Mouse (Mus musculus) CH12.LX (cell line): Measurements from ENCODE around the gene Itgad. TPM values are rescaled to one million over a fixed set of nuclear protein-coding genes. Genes with fewer than 3 reads are reported as not detected.

Experiments
- DNase-seq: peaks from one replicate; pipeline ENCODE4 v3.0.0-alpha.2; 2013; ENCODE audit errors: extremely low read depth
- H3K27ac ChIP-seq: 2 replicates; pipeline ENCODE4 v1.5.1; 2012; ENCODE audit warnings: low read depth, mild to moderate bottlenecking, control low read depth, moderate library complexity; ENCODE audit not compliant: insufficient read depth
- H3K27me3 ChIP-seq: replicated peaks from 2 replicates; pipeline ENCODE3; 2012; ENCODE audit warnings: inconsistent platforms
- H3K36me3 ChIP-seq, 2 experiments: replicated peaks in 1 of 2; 2 replicates each; pipeline versions ENCODE3 to v1.6.1; 2012; ENCODE audit warnings: inconsistent platforms in 1 of 2, low read length in 1 of 2, mild to moderate bottlenecking in 1 of 2, mixed read lengths in 1 of 2, moderate library complexity in 1 of 2; ENCODE audit not compliant: control insufficient read depth in 1 of 2, insufficient read depth in 1 of 2
- H3K4me1 ChIP-seq, 2 experiments: 2 replicates each; pipeline ENCODE4 v1.6.1; 2012; ENCODE audit warnings: inconsistent platforms in 1 of 2, moderate library complexity in 1 of 2; ENCODE audit not compliant: insufficient read depth in 2 of 2, control insufficient read depth in 1 of 2
- H3K4me2 ChIP-seq: 2 replicates; pipeline ENCODE4 v1.6.1; 2012; ENCODE audit warnings: low read depth, mild to moderate bottlenecking, control low read depth; ENCODE audit not compliant: poor library complexity, insufficient read depth, severe bottlenecking
- H3K4me3 ChIP-seq, 3 experiments: fragments of 150-350 bp in 1 of 3; sonication (generic) in 1 of 3; replicated peaks in 1 of 3; 2 replicates each; pipeline versions ENCODE3 to v1.5.1; 2011 to 2012; ENCODE audit warnings: low read depth in 2 of 3, low read length in 2 of 3, mild to moderate bottlenecking in 2 of 3, moderate library complexity in 2 of 3, control low read depth in 1 of 3, improper control_type of control experiment in 1 of 3, inconsistent platforms in 1 of 3, mixed read lengths in 1 of 3; ENCODE audit not compliant: poor library complexity in 1 of 3
- H3K79me2 ChIP-seq: replicated peaks from 2 replicates; pipeline ENCODE4 v1.6.1; 2012; ENCODE audit warnings: mild to moderate bottlenecking, moderate library complexity; ENCODE audit not compliant: control insufficient read depth, poor library complexity, insufficient read depth, severe bottlenecking; ENCODE audit errors: extremely low read depth
- H3K9ac ChIP-seq: 2 replicates; pipeline ENCODE4 v1.6.1; 2012; ENCODE audit warnings: low read depth, mild to moderate bottlenecking, control low read depth, moderate library complexity; ENCODE audit not compliant: insufficient read depth
- H3K9me3 ChIP-seq: replicated peaks from 2 replicates; pipeline ENCODE3; 2012; ENCODE audit warnings: low read length, inconsistent platforms, mixed read lengths
- CHD1 ChIP-seq: IDR thresholded peaks from 2 replicates; pipeline ENCODE4 v1.6.1; 2012; ENCODE audit warnings: low read depth, low read length, improper control_type of control experiment, inconsistent platforms
- CHD2 ChIP-seq: IDR thresholded peaks from 2 replicates; pipeline ENCODE4 v1.6.1; 2011; ENCODE audit warnings: low read length, improper control_type of control experiment
- CTCF ChIP-seq, 2 experiments: IDR thresholded peaks in 1 of 2; conservative IDR thresholded peaks in 1 of 2; 2 replicates each; pipeline ENCODE4 v1.5.1; 2011 to 2012; ENCODE audit warnings: low read depth in 2 of 2, low read length in 2 of 2, improper control_type of control experiment in 1 of 2, inconsistent platforms in 1 of 2, mild to moderate bottlenecking in 1 of 2, moderate library complexity in 1 of 2
- E2F4 ChIP-seq: IDR thresholded peaks from 2 replicates; pipeline ENCODE4 v1.6.1; 2011; ENCODE audit warnings: low read depth, low read length, improper control_type of control experiment; ENCODE audit not compliant: insufficient replicate concordance
- EP300 ChIP-seq: IDR thresholded peaks from 2 replicates; pipeline ENCODE4 v1.6.1; 2011; ENCODE audit warnings: low read length, improper control_type of control experiment
- ETS1 ChIP-seq: conservative IDR thresholded peaks from 2 replicates; pipeline ENCODE4 v1.6.1; 2012; ENCODE audit warnings: low read depth, mild to moderate bottlenecking, inconsistent platforms, low read length, improper control_type of control experiment, moderate library complexity
- HCFC1 ChIP-seq: IDR thresholded peaks from 2 replicates; pipeline ENCODE4 v1.6.1; 2012; ENCODE audit warnings: low read depth, mild to moderate bottlenecking, inconsistent platforms, low read length, improper control_type of control experiment
- MAX ChIP-seq: IDR thresholded peaks from 2 replicates; pipeline ENCODE4 v1.6.1; 2011; ENCODE audit warnings: low read length, improper control_type of control experiment
- MAZ ChIP-seq: IDR thresholded peaks from 2 replicates; pipeline ENCODE4 v1.6.1; 2012; ENCODE audit warnings: low read depth, mild to moderate bottlenecking, inconsistent platforms, low read length, improper control_type of control experiment, moderate library complexity
- MXI1 ChIP-seq: IDR thresholded peaks from 2 replicates; pipeline ENCODE4 v1.6.1; 2011; ENCODE audit warnings: mild to moderate bottlenecking, low read depth, low read length, improper control_type of control experiment
- POLR2AphosphoS2 ChIP-seq: IDR thresholded peaks from 2 replicates; pipeline ENCODE4 v1.6.1; 2011; ENCODE audit warnings: low read depth, low read length, improper control_type of control experiment
- RCOR1 ChIP-seq: conservative IDR thresholded peaks from 2 replicates; pipeline ENCODE4 v1.6.1; 2012; ENCODE audit warnings: low read depth, mild to moderate bottlenecking, inconsistent platforms, low read length, improper control_type of control experiment
- TCF12 ChIP-seq: IDR thresholded peaks from 2 replicates; pipeline ENCODE4 v1.6.1; 2014; ENCODE audit warnings: low read depth, mild to moderate bottlenecking, inconsistent platforms, low read length, improper control_type of control experiment
- USF1 ChIP-seq: IDR thresholded peaks from 2 replicates; pipeline ENCODE4 v1.6.1; 2014; ENCODE audit warnings: low read depth, mild to moderate bottlenecking, inconsistent platforms, low read length, improper control_type of control experiment
- dilution Hi-C: fragments of 300-500 bp; cut with MboI; formaldehyde crosslinking; loops from 2 replicates; pipeline ENCODE4 v1.14.3; 2020; ENCODE audit warnings: low sequenced_read_pairs; ENCODE audit not compliant: extremely low pct_unique_long_range_greater_than_20kb, extremely low pct_ligation_motif_present
- in situ Hi-C: fragments of 300-500 bp; cut with MboI; formaldehyde crosslinking; loops from 3 replicates; pipeline ENCODE4 v1.14.3; 2019; ENCODE audit warnings: low sequenced_read_pairs, low pct_ligation_motif_present, low pct_unique_long_range_greater_than_20kb, mixed read lengths
- polyA plus RNA-seq: library from polyadenylated mRNA; unstranded; fragments of >175 nt; gene quantifications from 2 replicates; pipeline ENCODE4 v1.2.1, GENCODE M21; 2012; ENCODE audit warnings: low read depth; ENCODE audit not compliant: insufficient read length
- total RNA-seq, 2 experiments: library from RNA; depleted of rRNA; stranded (reverse); fragments of 300-350 nt in 1 of 2; fragments of >200 nt in 1 of 2; gene quantifications; 2 replicates each; pipeline ENCODE4 v1.2.3; 2012 to 2014

Itgad gene
- total and polyA plus RNA-seq, 3 experiments: not detected

GRCm38 (mm10) chr7:128180126-128180525 lies 25.9 kb downstream of the Itgad start:
- H3K4me3 ChIP-seq: no peak overlapping the region
- H3K4me1 ChIP-seq: peaks cover 4 to 6% of the 10 kb centered on the region in 2 experiments; a peak in 2 of 4 replicates
- in situ Hi-C loops (no loop called here), dilution Hi-C loops (no loop called here)
- H3K36me3 ChIP-seq: no peaks in the 10 kb centered on the region
- no peak for DNase-seq
- H3K4me2 ChIP-seq: no peak overlapping the region
- no peaks in the 10 kb centered on the region for H3K9me3 ChIP-seq
- H3K27ac ChIP-seq: no peak overlapping the region
- no peaks in the 10 kb centered on the region for H3K79me2 ChIP-seq
- H3K9ac ChIP-seq: no peak overlapping the region
- TF ChIP-seq USF1 (no peak), CHD1 (no peak), RCOR1 (no peak)
- H3K27me3 ChIP-seq: peaks cover 57% of the 10 kb centered on the region

- DNase-seq: no peak
- H3K79me2 ChIP-seq: no peaks in the 10 kb centered on the region
- H3K27ac ChIP-seq: no peak overlapping the region
- H3K4me1 ChIP-seq: peaks cover 4 to 6% of the 10 kb centered on the region in 2 experiments; a peak in 2 of 4 replicates
- dilution Hi-C loops: no loop called here
- H3K27me3 ChIP-seq: peaks cover 58% of the 10 kb centered on the region
- no peaks in the 10 kb centered on the region for H3K9me3 ChIP-seq
- H3K4me2 ChIP-seq: no peak overlapping the region
- no peaks in the 10 kb centered on the region for H3K36me3 ChIP-seq
- H3K9ac ChIP-seq: no peak overlapping the region
- in situ Hi-C loops: no loop called here
- TF ChIP-seq CTCF (conservative IDR thresholded peaks at IDR 0.05 in 1 of 2, IDR thresholded peaks at IDR 0.05 in 1 of 2; ENCODE audit: low read depth in 2 of 2, low read length in 2 of 2) (no peak), MAZ (no peak), POLR2AphosphoS2 (no peak), ETS1 (no peak), CHD2 (no peak), RCOR1 (no peak), MAX (no peak), E2F4 (no peak)
- H3K4me3 ChIP-seq: no peak overlapping the region
Measured at GRCm38 (mm10) chr7:128180546-128180945, 26.4 kb downstream of the Itgad start.

- Histone ChIP-seq H3K4me2 (no peak overlapping the region), H3K9ac (no peak overlapping the region), H3K9me3 (no peaks in the 10 kb centered on the region), H3K27me3 (peaks cover 63% of the 10 kb centered on the region), H3K27ac (no peak overlapping the region), H3K36me3 (no peaks in the 10 kb centered on the region), H3K4me1 (peaks cover 4 to 6% of the 10 kb centered on the region in 2 experiments; a peak in 2 of 4 replicates), H3K4me3 (no peak overlapping the region), H3K79me2 (no peaks in the 10 kb centered on the region)
- TF ChIP-seq HCFC1: no peak
- no peak for TF ChIP-seq EP300
- no peak for TF ChIP-seq TCF12
- TF ChIP-seq MXI1: no peak
- dilution Hi-C loops (no loop called here), in situ Hi-C loops (no loop called here)
- DNase-seq: no peak
Measured at GRCm38 (mm10) chr7:128181691-128182090, 27.5 kb downstream of the Itgad start.
